Mouse (Mus musculus): ENCODE measurements around the gene Uox. TPM values are rescaled to one million over a fixed set of nuclear protein-coding genes. Genes with fewer than 3 reads are reported as not detected.

Gene Uox
- total RNA-seq, 2 experiments from 2014 or later = not detected

- ATAC-seq (ENCODE audit: poor library complexity, severe bottlenecking) = no peak
Observed at GRCm38 (mm10) chr3:146620101-146620500, 49.9 kb downstream of the Uox start.

GRCm38 (mm10) chr3:146620555-146621249, 50.5 kb downstream of the Uox start:
- ATAC-seq (ENCODE audit: poor library complexity, severe bottlenecking) = no peak

- ATAC-seq (ENCODE audit: poor library complexity, severe bottlenecking) = no peak
Observed at GRCm38 (mm10) chr3:146621966-146622365, 51.7 kb downstream of the Uox start.

DNA sequence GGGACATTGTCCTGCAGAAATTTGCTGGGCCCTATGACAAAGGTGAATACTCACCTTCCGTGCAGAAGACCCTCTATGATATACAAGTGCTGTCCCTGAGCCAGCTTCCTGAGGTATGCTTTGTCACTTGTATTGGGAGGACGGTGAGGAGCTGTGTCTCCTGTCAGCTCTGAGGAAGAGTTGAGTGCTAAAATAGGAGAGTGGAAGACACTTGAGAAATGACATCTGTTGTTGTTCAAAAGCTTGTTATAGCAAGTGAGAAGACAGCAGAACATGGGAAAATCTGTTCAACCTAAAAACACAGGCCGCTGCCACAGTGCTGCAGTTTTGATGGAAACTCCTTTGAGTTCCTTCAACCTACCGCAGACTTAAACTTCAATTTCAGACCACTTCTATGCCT, 55.5 kb downstream of the Uox start:
- no peak for ATAC-seq (ENCODE audit: poor library complexity, severe bottlenecking)

DNA sequence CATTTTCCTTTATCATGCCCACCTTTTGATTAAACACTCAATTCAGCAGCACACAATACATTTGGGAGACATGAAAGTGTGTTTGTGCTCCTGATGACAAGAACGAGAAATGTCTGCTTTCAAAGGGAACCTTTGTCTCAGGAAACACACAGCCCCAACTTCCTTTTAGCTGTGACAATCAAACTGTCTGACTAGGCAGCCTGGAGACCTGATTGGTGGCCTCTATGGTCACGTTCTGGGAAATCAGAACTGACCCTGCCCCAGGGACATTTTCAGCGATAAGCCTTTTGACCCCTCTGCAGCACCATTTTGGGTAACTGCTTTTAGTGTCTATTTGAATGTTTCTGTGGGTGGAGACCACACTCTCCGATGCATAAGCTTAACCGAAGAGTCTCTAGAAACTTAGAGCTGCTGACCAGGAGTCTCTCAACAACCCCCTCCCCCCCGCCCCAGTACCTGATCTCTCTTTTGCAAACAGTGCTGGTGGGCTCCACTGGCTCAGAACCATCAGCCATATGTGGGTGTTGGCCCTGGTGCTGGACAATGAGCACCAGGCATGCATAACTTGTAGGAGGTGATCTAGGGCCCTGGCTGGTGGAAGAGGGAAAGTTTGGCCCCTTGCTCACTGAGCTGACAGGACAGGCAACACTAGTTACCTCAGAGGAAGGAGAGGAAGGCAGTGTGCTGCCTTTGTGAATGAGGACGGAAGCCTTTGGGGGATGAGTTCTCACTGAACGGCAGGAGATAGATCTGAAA, 58.2 kb downstream of the Uox start:
- ATAC-seq (ENCODE audit: poor library complexity, severe bottlenecking) = 0 out of 2 replicates have a peak, but pooled peaks have one; percentile 27

GRCm38 (mm10) chr3:146632506-146632905, 62.3 kb downstream of the Uox start:
- no peak for ATAC-seq (ENCODE audit: poor library complexity, severe bottlenecking)

- no peak for ATAC-seq (ENCODE audit: poor library complexity, severe bottlenecking)
Observed at GRCm38 (mm10) chr3:146641818-146642427, 71.7 kb downstream of the Uox start.

DNA sequence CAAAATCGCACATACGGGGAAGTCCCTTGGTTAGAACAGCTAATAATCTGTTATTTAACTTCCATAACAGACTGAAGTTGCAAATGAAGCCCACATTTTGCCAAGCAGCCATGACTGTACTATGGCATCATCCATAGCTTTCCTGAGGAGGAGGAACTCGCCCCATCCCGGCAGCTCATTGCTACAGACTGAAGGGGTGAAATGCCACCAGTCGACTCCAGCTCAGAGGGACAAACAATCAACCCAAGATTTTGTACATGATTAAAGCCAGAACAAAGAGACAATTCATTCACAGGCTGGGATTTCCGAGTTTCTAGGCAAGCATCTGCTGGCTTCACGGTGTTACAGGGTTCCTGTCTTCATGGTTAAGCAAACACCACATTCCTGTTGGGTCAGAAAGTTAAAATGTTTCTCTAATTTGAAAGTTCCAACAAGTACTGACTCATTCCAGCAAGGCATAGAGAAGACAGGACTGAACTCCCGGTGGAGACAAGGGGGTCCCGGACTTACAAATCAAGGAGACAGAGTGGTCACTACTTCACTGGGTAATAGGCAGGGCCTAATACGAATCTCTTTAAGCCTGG, 79.2 kb downstream of the Uox start:
- no peak for ATAC-seq (ENCODE audit: poor library complexity, severe bottlenecking)

DNA sequence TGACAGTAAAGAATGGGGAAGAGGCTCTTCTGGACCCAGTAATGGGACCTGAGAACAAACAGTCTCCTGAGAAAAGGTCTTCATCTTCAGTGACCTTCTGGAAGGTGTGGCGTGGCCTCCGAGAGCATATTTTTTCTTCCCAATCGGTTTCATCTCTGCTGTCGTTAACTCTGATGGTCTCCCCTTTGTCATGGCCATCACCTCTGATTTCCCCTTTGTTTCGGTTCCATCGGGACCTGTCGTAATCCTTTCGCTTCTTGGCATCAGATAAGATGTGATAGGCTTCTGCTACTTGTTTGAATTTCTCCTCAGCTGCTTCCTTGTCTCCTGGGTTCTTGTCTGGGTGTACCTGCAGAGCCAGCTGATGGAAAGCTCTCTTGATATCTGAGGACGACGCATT, 80.5 kb downstream of the Uox start:
- no peak for ATAC-seq (ENCODE audit: poor library complexity, severe bottlenecking)

DNA sequence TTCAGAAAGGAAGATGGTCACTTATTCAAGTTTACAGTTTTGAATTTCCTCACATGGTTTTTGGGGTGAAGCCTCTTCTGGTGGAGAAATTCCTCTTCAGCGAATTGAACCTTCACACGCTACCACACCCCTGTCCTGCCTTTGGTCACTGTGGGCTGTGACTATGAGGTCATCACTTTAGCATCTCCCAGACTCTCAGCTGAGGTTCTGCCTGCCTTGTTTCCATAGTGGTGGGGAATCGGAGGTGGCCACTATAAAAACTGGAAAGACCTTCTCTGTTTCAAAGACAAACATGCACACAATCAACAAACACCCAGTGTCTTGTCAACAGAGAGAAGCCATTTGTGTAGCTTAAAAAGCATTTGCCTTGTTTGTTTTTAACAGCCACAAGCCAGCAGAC, 81.0 kb downstream of the Uox start, which contains the start of gene 4930503B20Rik:
Gene 4930503B20Rik, minus strand, starts transcription at position 101 of the 400 bp plus-strand sequence.
- ATAC-seq (ENCODE audit: poor library complexity, severe bottlenecking) = no peak

DNA sequence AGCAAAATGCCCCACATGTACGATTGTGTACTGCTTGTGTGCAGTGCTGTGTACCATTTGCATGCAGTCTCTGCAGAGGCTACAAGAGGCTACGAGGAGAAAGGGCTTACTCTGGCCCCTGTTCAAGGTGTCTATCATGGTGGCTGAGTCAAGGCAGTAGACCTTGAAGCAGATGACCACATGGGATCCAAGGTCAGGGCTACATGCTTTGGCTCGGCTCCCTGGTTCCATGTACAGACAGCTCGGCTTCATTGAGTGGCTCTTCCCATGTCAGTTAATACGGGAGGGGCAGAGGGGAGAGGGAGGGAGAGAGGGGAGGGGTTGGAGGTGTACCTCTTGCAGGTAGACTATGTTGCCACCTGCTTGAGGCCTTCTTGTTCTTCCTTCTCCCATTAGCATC, 82.2 kb downstream of the Uox start:
- ATAC-seq (ENCODE audit: poor library complexity, severe bottlenecking) = no peak

GRCm38 (mm10) chr3:146653692-146654091, 83.5 kb downstream of the Uox start:
- peak; percentile 23; the same call in 1 of the 2 replicates for ATAC-seq (ENCODE audit: poor library complexity, severe bottlenecking)

- peak; percentile 30 for ATAC-seq (ENCODE audit: poor library complexity, severe bottlenecking)
Observed at GRCm38 (mm10) chr3:146655111-146655577, 84.9 kb downstream of the Uox start.

DNA sequence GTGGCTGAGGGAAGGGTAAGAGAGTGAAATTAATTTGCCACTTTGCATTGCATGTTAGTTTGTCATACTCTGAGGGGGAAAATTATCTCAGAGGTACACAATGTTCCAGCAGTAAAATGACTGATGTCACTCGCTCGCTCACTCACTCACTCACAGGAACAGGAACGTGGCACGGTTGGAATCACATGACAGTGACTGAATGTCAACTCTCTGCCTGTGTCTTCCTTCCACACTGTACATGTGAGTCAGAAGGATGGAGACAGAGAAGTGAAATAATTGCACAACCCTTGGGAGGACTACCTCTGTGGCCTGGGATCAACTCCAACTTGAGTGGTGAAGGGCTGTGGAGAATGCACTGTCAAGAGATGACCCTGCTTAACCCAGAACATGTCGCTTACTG, 87.2 kb downstream of the Uox start:
- ATAC-seq (ENCODE audit: poor library complexity, severe bottlenecking) = peak; percentile 69

- peak; percentile 74 for ATAC-seq (ENCODE audit: poor library complexity, severe bottlenecking)
Observed at GRCm38 (mm10) chr3:146658061-146658639, 87.9 kb downstream of the Uox start.

DNA sequence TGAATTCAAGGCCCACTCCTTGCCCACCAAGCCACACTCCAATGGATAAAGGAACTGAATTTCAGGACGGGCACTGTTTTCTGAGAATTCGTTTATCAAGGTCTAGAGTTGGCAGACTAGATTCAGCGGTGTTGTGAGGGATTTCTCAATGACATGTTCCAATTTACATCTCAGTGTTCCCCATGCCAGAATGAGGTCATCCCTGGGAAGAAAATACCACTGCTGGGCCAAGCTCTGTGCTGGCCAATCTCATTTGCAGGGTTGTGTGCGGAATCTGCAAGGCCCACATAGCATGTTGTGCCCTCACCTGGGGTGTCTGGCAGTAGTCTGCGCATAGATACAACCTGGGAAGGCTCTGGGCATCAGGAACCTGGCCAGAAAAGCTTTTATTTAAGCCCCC, 89.1 kb downstream of the Uox start:
- ATAC-seq (ENCODE audit: poor library complexity, severe bottlenecking) = no peak

DNA sequence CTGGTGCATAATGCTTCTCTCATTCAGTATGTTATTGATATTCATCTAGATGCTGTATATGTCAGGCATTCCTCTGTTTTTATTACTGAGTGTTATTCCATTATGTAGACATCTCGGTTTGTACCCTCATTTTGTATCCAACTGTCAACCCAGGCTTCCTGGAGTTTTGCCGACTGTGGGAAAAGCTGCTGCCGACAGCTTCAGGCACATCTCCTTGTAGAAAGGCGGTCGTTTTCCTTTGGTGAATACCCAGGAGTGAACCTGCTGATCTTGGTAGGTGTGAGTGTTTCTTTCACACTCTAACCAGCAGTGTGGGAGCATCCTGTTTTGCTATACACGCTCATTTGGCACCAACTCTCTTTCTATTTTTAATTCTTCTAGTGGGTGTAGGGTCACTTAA, 90.8 kb downstream of the Uox start:
- no peak for ATAC-seq (ENCODE audit: poor library complexity, severe bottlenecking)

GRCm38 (mm10) chr3:146661907-146662306, 91.7 kb downstream of the Uox start:
- ATAC-seq (ENCODE audit: poor library complexity, severe bottlenecking) = no peak

DNA sequence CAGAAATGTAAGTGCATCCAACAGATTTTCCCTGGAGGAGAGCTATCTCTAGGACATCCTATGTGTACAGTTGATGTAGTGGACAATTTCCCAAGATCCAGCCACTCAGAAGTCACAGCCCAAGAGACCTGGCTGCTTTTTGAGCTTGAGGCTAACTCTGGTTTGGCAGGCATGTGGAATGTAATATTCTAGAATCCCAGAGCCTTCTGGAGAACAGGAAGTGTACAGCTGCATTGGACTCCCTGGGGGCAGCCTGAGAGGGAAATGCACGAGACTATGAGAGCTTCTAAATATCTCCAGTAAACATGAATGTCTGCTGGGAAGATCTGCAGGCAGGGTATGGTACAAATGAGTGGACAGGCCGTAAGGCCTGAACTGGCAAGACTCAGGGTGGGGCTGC, 100.9 kb downstream of the Uox start:
- no peak for ATAC-seq (ENCODE audit: poor library complexity, severe bottlenecking)

- no peak for ATAC-seq (ENCODE audit: poor library complexity, severe bottlenecking)
Observed at GRCm38 (mm10) chr3:146675101-146675500, 104.9 kb downstream of the Uox start.

GRCm38 (mm10) chr3:146676193-146676592, 106.0 kb downstream of the Uox start:
- no peak for ATAC-seq (ENCODE audit: poor library complexity, severe bottlenecking)

Data from megakaryocyte, adult 5-6 weeks (primary cell).